Mouse (Mus musculus): ENCODE results near the gene Apaf1. TPM values are rescaled to one million over a fixed set of nuclear protein-coding genes. Genes with fewer than 3 reads are reported as not detected.

Gene Apaf1
- total RNA-seq (2014; rRNA removed) (3.1 and 3.4 TPM in 2 replicates), polyA plus RNA-seq (2012; rRNA removed) (0.80 and 1.6 TPM in 2 replicates)

- H3K4me3 ChIP-seq (ENCODE audit: insufficient read depth, low read depth, low read length) = peak within 1 kb of the TSS; percentile 91
- 1% methylated on average over 87 of the region's 87 CpGs for WGBS
- no peaks in the 10 kb centered on the region for H3K36me3 ChIP-seq (ENCODE audit: control insufficient read depth, insufficient read depth, low read length)
- no peaks in the 10 kb centered on the region for H3K27me3 ChIP-seq (ENCODE audit: control insufficient read depth, insufficient read depth, low read length)
- H3K27ac ChIP-seq (replicated peaks; ENCODE audit: insufficient read depth, low read depth, low read length) = peak within 1 kb of the TSS; percentile 57
- no peak for TF ChIP-seq CTCF (IDR thresholded peaks at IDR 0.05; ENCODE audit: low read depth, low read length)
- peak; percentile 52 for TF ChIP-seq POLR2A (IDR thresholded peaks at IDR 0.05; ENCODE audit: extremely low read depth, insufficient read depth, low read length)
- no peaks in the 10 kb centered on the region for H3K4me1 ChIP-seq (ENCODE audit: control insufficient read depth, insufficient read depth, low read length)
- no peaks in the 10 kb centered on the region for H3K79me2 ChIP-seq (ENCODE audit: control insufficient read depth, insufficient read depth, low read length)
- peak within 1 kb of the TSS; percentile 79 for H3K9ac ChIP-seq (ENCODE audit: low read depth, low read length)
- peak; percentile 84 for DNase-seq (ENCODE audit: extremely low read depth, low read depth, low spot score)
Measured at GRCm38 (mm10) chr10:91082550-91083392, at the start of gene Apaf1, which contains the start of gene Ikbip. Gene Apaf1 (minus strand): TSS chr10:91082770. Gene Ikbip (plus strand): TSS chr10:91082940.

GRCm38 (mm10) chr10:91131565-91131964 lies 49.0 kb upstream of the Apaf1 start:
- H3K27ac ChIP-seq (replicated peaks; ENCODE audit: insufficient read depth, low read depth, low read length) = no peak overlapping the region
- H3K4me3 ChIP-seq (ENCODE audit: insufficient read depth, low read depth, low read length) = no peak overlapping the region
- WGBS = 91% methylated on average over 1 of the region's 1 CpGs
- no peaks in the 10 kb centered on the region for H3K36me3 ChIP-seq (ENCODE audit: control insufficient read depth, insufficient read depth, low read length)
- no peaks in the 10 kb centered on the region for H3K27me3 ChIP-seq (ENCODE audit: control insufficient read depth, insufficient read depth, low read length)
- no peaks in the 10 kb centered on the region for H3K4me1 ChIP-seq (ENCODE audit: control insufficient read depth, insufficient read depth, low read length)
- H3K79me2 ChIP-seq (ENCODE audit: control insufficient read depth, insufficient read depth, low read length) = no peaks in the 10 kb centered on the region
- no peak overlapping the region for H3K9ac ChIP-seq (ENCODE audit: low read depth, low read length)
- DNase-seq (ENCODE audit: extremely low read depth, low read depth, low spot score) = no peak
- TF ChIP-seq CTCF (IDR thresholded peaks at IDR 0.05; ENCODE audit: low read depth, low read length) (no peak), POLR2A (IDR thresholded peaks at IDR 0.05; ENCODE audit: extremely low read depth, insufficient read depth, low read length) (no peak)

- 96% methylated on average over 3 of the region's 3 CpGs for WGBS
- Histone ChIP-seq H3K27me3 (ENCODE audit: control insufficient read depth, insufficient read depth, low read length) (no peaks in the 10 kb centered on the region), H3K9ac (ENCODE audit: low read depth, low read length) (no peak overlapping the region), H3K36me3 (ENCODE audit: control insufficient read depth, insufficient read depth, low read length) (no peaks in the 10 kb centered on the region), H3K27ac (replicated peaks; ENCODE audit: insufficient read depth, low read depth, low read length) (no peak overlapping the region), H3K4me1 (ENCODE audit: control insufficient read depth, insufficient read depth, low read length) (no peaks in the 10 kb centered on the region), H3K79me2 (ENCODE audit: control insufficient read depth, insufficient read depth, low read length) (no peaks in the 10 kb centered on the region), H3K4me3 (ENCODE audit: insufficient read depth, low read depth, low read length) (no peak overlapping the region)
- TF ChIP-seq CTCF (IDR thresholded peaks at IDR 0.05; ENCODE audit: low read depth, low read length) = no peak
- no peak for TF ChIP-seq POLR2A (IDR thresholded peaks at IDR 0.05; ENCODE audit: extremely low read depth, insufficient read depth, low read length)
- no peak for DNase-seq (ENCODE audit: extremely low read depth, low read depth, low spot score)
Measured at GRCm38 (mm10) chr10:91130792-91131191, 48.2 kb upstream of the Apaf1 start.

GRCm38 (mm10) chr10:91128551-91129160 lies 46.1 kb upstream of the Apaf1 start:
- Histone ChIP-seq H3K27ac (replicated peaks; ENCODE audit: insufficient read depth, low read depth, low read length) (no peak overlapping the region), H3K36me3 (ENCODE audit: control insufficient read depth, insufficient read depth, low read length) (no peaks in the 10 kb centered on the region), H3K4me1 (ENCODE audit: control insufficient read depth, insufficient read depth, low read length) (peaks cover 2% of the 10 kb centered on the region; the same call in 1 of the 2 replicates), H3K4me3 (ENCODE audit: insufficient read depth, low read depth, low read length) (no peak overlapping the region), H3K9ac (ENCODE audit: low read depth, low read length) (no peak overlapping the region), H3K27me3 (ENCODE audit: control insufficient read depth, insufficient read depth, low read length) (no peaks in the 10 kb centered on the region), H3K79me2 (ENCODE audit: control insufficient read depth, insufficient read depth, low read length) (0 out of 2 replicates have a peak, but pooled peaks cover under 1% of the 10 kb centered on the region)
- 79% methylated on average over 1 of the region's 1 CpGs for WGBS
- no peak for TF ChIP-seq POLR2A (IDR thresholded peaks at IDR 0.05; ENCODE audit: extremely low read depth, insufficient read depth, low read length)
- DNase-seq (ENCODE audit: extremely low read depth, low read depth, low spot score) = no peak

- TF ChIP-seq CTCF (IDR thresholded peaks at IDR 0.05; ENCODE audit: low read depth, low read length) (no peak), POLR2A (IDR thresholded peaks at IDR 0.05; ENCODE audit: extremely low read depth, insufficient read depth, low read length) (no peak)
- Histone ChIP-seq H3K27me3 (ENCODE audit: control insufficient read depth, insufficient read depth, low read length) (no peaks in the 10 kb centered on the region), H3K4me3 (ENCODE audit: insufficient read depth, low read depth, low read length) (no peak overlapping the region), H3K4me1 (ENCODE audit: control insufficient read depth, insufficient read depth, low read length) (peaks cover 5% of the 10 kb centered on the region; the same call in 1 of the 2 replicates), H3K27ac (replicated peaks; ENCODE audit: insufficient read depth, low read depth, low read length) (no peak overlapping the region), H3K79me2 (ENCODE audit: control insufficient read depth, insufficient read depth, low read length) (peaks cover 7% of the 10 kb centered on the region; the same call in 1 of the 2 replicates), H3K9ac (ENCODE audit: low read depth, low read length) (no peak overlapping the region), H3K36me3 (ENCODE audit: control insufficient read depth, insufficient read depth, low read length) (no peaks in the 10 kb centered on the region)
- DNase-seq (ENCODE audit: extremely low read depth, low read depth, low spot score) = no peak
- WGBS = 90% methylated on average over 2 of the region's 2 CpGs
Measured at GRCm38 (mm10) chr10:91127395-91127794, 44.8 kb upstream of the Apaf1 start.
